In genomic region chr5:24364963-24365362, GRCm38 (mm10) we compare ENCODE assay signal across 10 mouse cellular contexts. TPM values are rescaled to one million over a fixed set of nuclear protein-coding genes. Genes with fewer than 3 reads are reported as not detected.
A peak's percentile ranks its signal among the peaks of the same experiment; 100 is the strongest.
DNase-seq lines count a peak whose midpoint lies in the region; ATAC-seq and TF ChIP-seq lines count a peak whose summit lies in the region.
"Had no signal": no experiment of that assay in that cellular context is flagged by ENCODE, and none has a peak within 500 bp of the region (broad histone marks: within the 10 kb centered on the region; RNA-seq: fewer than 3 reads in every experiment).

No protein-coding gene starts in this region.

- no peaks in the 10 kb centered on the region for H3K27me3 ChIP-seq in intestine, embryonic 16.5 days (replicated peaks; ENCODE audit: control insufficient read depth, insufficient read depth, low read length)
- no peaks in the 10 kb centered on the region for H3K27me3 ChIP-seq in intestine, embryonic 15.5 days (replicated peaks)
- H3K27me3 ChIP-seq in spleen, adult 2 months (ENCODE audit: control insufficient read depth, insufficient read depth, low read length), result no peaks in the 10 kb centered on the region

- H3K4me2 ChIP-seq in intestine, embryonic 16.5 days (ENCODE audit: low read depth, low read length), result no peak overlapping the region
- H3K4me2 ChIP-seq in intestine, embryonic 15.5 days (replicated peaks), result no peak overlapping the region

- no peaks in the 10 kb centered on the region for H3K4me1 ChIP-seq in intestine, embryonic 16.5 days (ENCODE audit: control insufficient read depth, insufficient read depth, low read length)
- 0 out of 2 replicates have a peak, but pooled peaks cover 5% of the 10 kb centered on the region for H3K4me1 ChIP-seq in intestine, embryonic 15.5 days (replicated peaks)
- no peaks in the 10 kb centered on the region for H3K4me1 ChIP-seq in spleen, adult 2 months (ENCODE audit: control insufficient read depth, insufficient read depth, insufficient read length)

- no peak for TF ChIP-seq POLR2A in spleen, adult 2 months (IDR thresholded peaks at IDR 0.05; ENCODE audit: low read depth, low read length)

- TF ChIP-seq CTCF in spleen, adult 2 months (IDR thresholded peaks at IDR 0.05; ENCODE audit: extremely low read depth, insufficient read depth, insufficient read length, insufficient replicate concordance), result no peak

- ATAC-seq in intestine, embryonic 16.5 days, result no peak
- ATAC-seq in intestine, embryonic 15.5 days, result no peak

- no peaks in the 10 kb centered on the region for H3K36me3 ChIP-seq in intestine, embryonic 16.5 days (ENCODE audit: control insufficient read depth, insufficient read depth, low read length)
- no peaks in the 10 kb centered on the region for H3K36me3 ChIP-seq in intestine, embryonic 15.5 days
- no peaks in the 10 kb centered on the region for H3K36me3 ChIP-seq in spleen, adult 2 months (ENCODE audit: control insufficient read depth, insufficient read depth, low read length)

- H3K9me3 ChIP-seq in intestine, embryonic 16.5 days (ENCODE audit: control insufficient read depth, low read length), result no peaks in the 10 kb centered on the region
- H3K9me3 ChIP-seq in intestine, embryonic 15.5 days, result no peaks in the 10 kb centered on the region

- 85% methylated on average over 10 of the region's 10 CpGs for WGBS in intestine, embryonic 16.5 days
- WGBS in intestine, embryonic 15.5 days, result 80% methylated on average over 10 of the region's 10 CpGs
- 77% methylated on average over 10 of the region's 10 CpGs for WGBS in spleen, adult 2 months

- H3K9ac ChIP-seq in intestine, embryonic 16.5 days (ENCODE audit: low read depth, low read length), result peak overlapping the region; percentile 21; the same call in 1 of the 2 replicates
- H3K9ac ChIP-seq in intestine, embryonic 15.5 days, result no peak overlapping the region

- peak overlapping the region; percentile 20 for H3K4me3 ChIP-seq in intestine, embryonic 16.5 days (ENCODE audit: low read length)
- H3K4me3 ChIP-seq in intestine, embryonic 15.5 days (replicated peaks), result no peak overlapping the region
- H3K4me3 ChIP-seq in spleen, adult 2 months (ENCODE audit: extremely low read depth, insufficient read depth, insufficient read length), result 0 out of 2 replicates have a peak overlapping the region, but pooled peaks have one; percentile 3

- peak; percentile 54 for DNase-seq in adrenal gland, adult 2 months
- DNase-seq in adrenal gland, postnatal 4 days (ENCODE audit: low spot score in 2 of 2), result no peak
- DNase-seq in spleen, adult 2 months (ENCODE audit: low read depth in 1 of 2, low spot score in 2 of 2), result no peak
- DNase-seq in spleen, adult 12 weeks (ENCODE audit: low spot score), result no peak
- no peak for DNase-seq in right cerebral cortex, postnatal 14 days
- DNase-seq in spleen, postnatal 4 days (ENCODE audit: low spot score in 2 of 2), result no peak
- DNase-seq: right cerebral cortex, postnatal 4 days had no signal

- no peak overlapping the region for H3K27ac ChIP-seq in intestine, embryonic 16.5 days (ENCODE audit: low read length)
- H3K27ac ChIP-seq in intestine, embryonic 15.5 days, result no peak overlapping the region
- 0 out of 2 replicates have a peak overlapping the region, but pooled peaks have one; percentile 15 for H3K27ac ChIP-seq in spleen, adult 2 months (ENCODE audit: insufficient read depth, low read length)

RNA-seq across cellular contexts. Expression of gene Nos3, which starts 0.4 kb away (rescaled TPM):
- total RNA-seq in adrenal gland, adult 2 months (2021), result 10 to 100 TPM in 1 of 2 experiments, 1 to 10 TPM in 1; 8.5 to 13.6 TPM
- 22.1 and 33.1 TPM in 2 replicates for polyA plus RNA-seq in adrenal gland, adult 2 months (2012; rRNA removed)
- total RNA-seq in adrenal gland, postnatal 4 days (2021), result 10 to 100 TPM; 11.5 to 12.3 TPM
- 7.0 and 7.7 TPM in 2 replicates for polyA plus RNA-seq in intestine, embryonic 16.5 days (2015; fragmentation: Nextera tagmentation; extraction: Ambion mirVana)
- polyA plus RNA-seq in intestine, embryonic 15.5 days (2015; fragmentation: Nextera tagmentation; extraction: Ambion mirVana), result 7.4 and 7.9 TPM in 2 replicates
- polyA plus RNA-seq in spleen, adult 2 months (2012; rRNA removed), result 8.4 and 8.5 TPM in 2 replicates
- total RNA-seq: hematopoietic stem cell, adult 5-6 weeks had no signal

RNA-seq across cellular contexts. Expression of gene Kcnh2, which starts 13.6 kb away (rescaled TPM):
- total RNA-seq in adrenal gland, adult 2 months (2021), result 10 to 100 TPM; 12.3 to 26.4 TPM
- polyA plus RNA-seq in adrenal gland, adult 2 months (2012; rRNA removed), result 75.2 and 99.5 TPM in 2 replicates
- total RNA-seq in adrenal gland, postnatal 4 days (2021), result 10 to 100 TPM; 38.6 to 42.4 TPM
- 3.1 and 5.8 TPM in 2 replicates for polyA plus RNA-seq in intestine, embryonic 16.5 days (2015; fragmentation: Nextera tagmentation; extraction: Ambion mirVana)
- polyA plus RNA-seq in intestine, embryonic 15.5 days (2015; fragmentation: Nextera tagmentation; extraction: Ambion mirVana), result 6.7 and 7.6 TPM in 2 replicates
- polyA plus RNA-seq in spleen, adult 2 months (2012; rRNA removed), result 5.5 and 8.4 TPM in 2 replicates

RNA-seq across cellular contexts. Expression of gene Atg9b, which starts 27.0 kb away (rescaled TPM):
- 1 to 10 TPM; 1.5 to 1.7 TPM for total RNA-seq in adrenal gland, adult 2 months (2021)
- 7.5 and 11.6 TPM in 2 replicates for polyA plus RNA-seq in adrenal gland, adult 2 months (2012; rRNA removed)
- under 1 TPM; 0.42 to 0.62 TPM for total RNA-seq in adrenal gland, postnatal 4 days (2021)
- 1.7 and 2.0 TPM in 2 replicates for polyA plus RNA-seq in intestine, embryonic 16.5 days (2015; fragmentation: Nextera tagmentation; extraction: Ambion mirVana)
- 1.6 and 2.4 TPM in 2 replicates for polyA plus RNA-seq in intestine, embryonic 15.5 days (2015; fragmentation: Nextera tagmentation; extraction: Ambion mirVana)
- 0.71 and 1.2 TPM in 2 replicates for polyA plus RNA-seq in spleen, adult 2 months (2012; rRNA removed)

RNA-seq across cellular contexts. Expression of gene Abcb8, which starts 28.5 kb away (rescaled TPM):
- 10 to 100 TPM; 63.6 to 69.8 TPM for total RNA-seq in adrenal gland, adult 2 months (2021)
- 165 and 174 TPM in 2 replicates for polyA plus RNA-seq in adrenal gland, adult 2 months (2012; rRNA removed)
- total RNA-seq in adrenal gland, postnatal 4 days (2021), result 10 to 100 TPM; 73.9 to 84.8 TPM
- polyA plus RNA-seq in intestine, embryonic 16.5 days (2015; fragmentation: Nextera tagmentation; extraction: Ambion mirVana), result 89.8 and 91.3 TPM in 2 replicates
- polyA plus RNA-seq in intestine, embryonic 15.5 days (2015; fragmentation: Nextera tagmentation; extraction: Ambion mirVana), result 66.2 and 79.0 TPM in 2 replicates
- 31.3 and 35.7 TPM in 2 replicates for polyA plus RNA-seq in spleen, adult 2 months (2012; rRNA removed)

RNA-seq across cellular contexts. Expression of gene Asic3, which starts 48.2 kb away (rescaled TPM):
- under 1 TPM in 1 of 2 experiments, not detected in 1; 0.48 TPM for total RNA-seq in adrenal gland, adult 2 months (2021)
- 0.74 and 1.2 TPM in 2 replicates for polyA plus RNA-seq in adrenal gland, adult 2 months (2012; rRNA removed)
- under 1 TPM; 0.20 to 0.22 TPM for total RNA-seq in adrenal gland, postnatal 4 days (2021)
- polyA plus RNA-seq in intestine, embryonic 16.5 days (2015; fragmentation: Nextera tagmentation; extraction: Ambion mirVana), result 0.12 and 0.57 TPM in 2 replicates
- 0.14 TPM in 1 of 2 replicates, not detected in the other for polyA plus RNA-seq in intestine, embryonic 15.5 days (2015; fragmentation: Nextera tagmentation; extraction: Ambion mirVana)
- 0.14 and 0.26 TPM in 2 replicates for polyA plus RNA-seq in spleen, adult 2 months (2012; rRNA removed)
- total RNA-seq: hematopoietic stem cell, adult 5-6 weeks had no signal
